Mouse (Mus musculus): ENCODE results near the gene Taf3.
A peak's percentile ranks its signal among the peaks of the same experiment; 100 is the strongest.

The Taf3 gene

GRCm38 (mm10) chr2:9876621-9877325, 171.6 kb downstream of the Taf3 start:
- peak; percentile 51 for DNase-seq (ENCODE audit: extremely low spot score)

- peak; percentile 24 for DNase-seq (ENCODE audit: extremely low spot score)
Observed at GRCm38 (mm10) chr2:9875676-9876357, 172.6 kb downstream of the Taf3 start.

- no peak for DNase-seq (ENCODE audit: extremely low spot score)
Observed at GRCm38 (mm10) chr2:9875220-9875619, 173.2 kb downstream of the Taf3 start.

- peak; percentile 48 for DNase-seq (ENCODE audit: extremely low spot score)
Observed at GRCm38 (mm10) chr2:9874467-9875219, 173.8 kb downstream of the Taf3 start.

- peak; percentile 24 for DNase-seq (ENCODE audit: extremely low spot score)
Observed at GRCm38 (mm10) chr2:9873757-9874156, 174.6 kb downstream of the Taf3 start.

GRCm38 (mm10) chr2:9872682-9873081, 175.7 kb downstream of the Taf3 start:
- peak; percentile 53 for DNase-seq (ENCODE audit: extremely low spot score)

GRCm38 (mm10) chr2:9871798-9872197, 176.6 kb downstream of the Taf3 start:
- no peak for DNase-seq (ENCODE audit: extremely low spot score)

- peak; percentile 26 for DNase-seq (ENCODE audit: extremely low spot score)
Observed at GRCm38 (mm10) chr2:9871141-9871716, 177.2 kb downstream of the Taf3 start.

GRCm38 (mm10) chr2:9867092-9867825, 181.1 kb downstream of the Taf3 start:
- peak; percentile 9 for DNase-seq (ENCODE audit: extremely low spot score)

Data from embryo, embryonic 9.5 days (tissue).